Mouse (Mus musculus) adrenal gland, adult 18-20 months (tissue): ENCODE results near the gene Hook2. TPM values are rescaled to one million over a fixed set of nuclear protein-coding genes. Genes with fewer than 3 reads are reported as not detected.

Source experiments
- DNase-seq, 2 experiments: peaks; one replicate each; pipeline ENCODE4 v3.0.0; 2021 to 2022; ENCODE audit warnings: low spot score in 2 of 2
- total RNA-seq, 2 experiments: library from RNA; stranded (reverse); gene quantifications; 1 replicate in 1 of 2; 2 replicates in 1 of 2; pipeline ENCODE4 v1.2.3; 2021

Gene Hook2
- total RNA-seq, 2 experiments from 2014 or later, result 6.3 to 7.2 TPM

- DNase-seq, result peak; percentile 93 to 97
These were observed 36.5 kb downstream of the Hook2 start, which contains the start of gene Trir for GRCm38 (mm10) chr8:85026670-85027515. Gene Trir, plus strand, starts transcription at chr8:85026823.

GRCm38 (mm10) chr8:85027516-85027855 is 37.1 kb downstream of the Hook2 start:
- DNase-seq, result no peak

- no peak for DNase-seq
These were observed 37.5 kb downstream of the Hook2 start for GRCm38 (mm10) chr8:85027922-85028321.

- no peak for DNase-seq
These were observed 38.9 kb downstream of the Hook2 start for GRCm38 (mm10) chr8:85029271-85029670.

GRCm38 (mm10) chr8:85032622-85033311 is 42.4 kb downstream of the Hook2 start:
- DNase-seq, result no peak

GRCm38 (mm10) chr8:85033867-85034266 is 43.5 kb downstream of the Hook2 start:
- DNase-seq, result no peak

- DNase-seq, result peak; percentile 55 to 58
These were observed 44.4 kb downstream of the Hook2 start for GRCm38 (mm10) chr8:85034764-85035163.

GRCm38 (mm10) chr8:85035165-85035727 is 44.8 kb downstream of the Hook2 start:
- no peak for DNase-seq

GRCm38 (mm10) chr8:85035728-85036310 is 45.4 kb downstream of the Hook2 start:
- peak in 1 of 2 experiments; percentile 39 for DNase-seq

- DNase-seq, result no peak
These were observed 45.9 kb downstream of the Hook2 start for GRCm38 (mm10) chr8:85036381-85036717.

- DNase-seq, result peak; percentile 81 to 87
These were observed 46.4 kb downstream of the Hook2 start, which contains the start of gene Tnpo2 for GRCm38 (mm10) chr8:85036718-85037365. Gene Tnpo2, plus strand, starts transcription at chr8:85036915.

GRCm38 (mm10) chr8:85037366-85037680 is 46.9 kb downstream of the Hook2 start:
- DNase-seq, result no peak

- DNase-seq, result peak; percentile 52 to 57
These were observed 47.5 kb downstream of the Hook2 start for GRCm38 (mm10) chr8:85037681-85038531.

GRCm38 (mm10) chr8:85043619-85044018 is 53.2 kb downstream of the Hook2 start:
- DNase-seq, result no peak

Other genes with a start within 250 kb of the Hook2 start
- 100 to 1,000 TPM in 1 of 2 experiments, 10 to 100 TPM in 1; 92.2 to 127 TPM for gene Nfix, start 190.3 kb upstream of the Hook2 start, total RNA-seq
- gene Dand5, start 167.8 kb upstream of the Hook2 start, total RNA-seq, result 10 to 100 TPM; 10.6 to 10.8 TPM
- gene Gadd45gip1, start 159.1 kb upstream of the Hook2 start, total RNA-seq, result 10 to 100 TPM; 62.0 to 71.1 TPM
- gene Rad23a, start 149.9 kb upstream of the Hook2 start, total RNA-seq, result 100 to 1,000 TPM; 109 to 113 TPM
- 100 to 1,000 TPM; 606 to 686 TPM for gene Calr, start 143.7 kb upstream of the Hook2 start, total RNA-seq
- 10 to 100 TPM; 58.8 to 69.6 TPM for gene Farsa, start 133.6 kb upstream of the Hook2 start, total RNA-seq
- 1 to 10 TPM; 6.9 to 9.4 TPM for gene Syce2, start 118.5 kb upstream of the Hook2 start, total RNA-seq
- gene Gcdh, start 96.7 kb upstream of the Hook2 start, total RNA-seq, result 10 to 100 TPM; 52.4 to 56.5 TPM
- not detected for gene Klf1, start 88.7 kb upstream of the Hook2 start, total RNA-seq
- gene Dnase2a, start 82.0 kb upstream of the Hook2 start, total RNA-seq, result 10 to 100 TPM; 11.2 to 12.5 TPM
- gene Mast1, start 53.2 kb upstream of the Hook2 start, total RNA-seq, result 1 to 10 TPM; 2.1 to 3.1 TPM
- gene Rtbdn, start 43.6 kb upstream of the Hook2 start, total RNA-seq, result under 1 TPM in 1 of 2 experiments, not detected in 1; 0.16 TPM
- gene Gm49661, start 21.2 kb upstream of the Hook2 start, total RNA-seq, result 1 to 10 TPM; 1.9 TPM
- 100 to 1,000 TPM; 740 to 761 TPM for gene Prdx2, start 21.0 kb upstream of the Hook2 start, total RNA-seq
- 100 to 1,000 TPM in 1 of 2 experiments, 10 to 100 TPM in 1; 80.9 to 131 TPM for gene Rnaseh2a, start 20.8 kb upstream of the Hook2 start, total RNA-seq
- gene Junb, start 11.9 kb upstream of the Hook2 start, total RNA-seq, result 10 to 100 TPM; 27.1 to 28.5 TPM
- not detected for gene Best2, start 23.9 kb downstream of the Hook2 start, total RNA-seq
- 100 to 1,000 TPM in 1 of 2 experiments, 10 to 100 TPM in 1; 89.2 to 100 TPM for gene Asna1, start 34.7 kb downstream of the Hook2 start, total RNA-seq
- 100 to 1,000 TPM; 162 to 192 TPM for gene Trir, start 36.2 kb downstream of the Hook2 start, total RNA-seq
- 10 to 100 TPM; 67.8 to 80.4 TPM for gene Tnpo2, start 46.3 kb downstream of the Hook2 start, total RNA-seq
- gene Fbxw9, start 69.5 kb downstream of the Hook2 start, total RNA-seq, result 10 to 100 TPM; 11.1 to 18.1 TPM
- not detected for gene Gm5741, start 77.4 kb downstream of the Hook2 start, total RNA-seq
- gene Dhps, start 81.2 kb downstream of the Hook2 start, total RNA-seq, result 10 to 100 TPM; 25.5 to 26.4 TPM
- gene Wdr83os, start 90.1 kb downstream of the Hook2 start, total RNA-seq, result 10 to 100 TPM; 72.6 to 87.7 TPM
- gene Wdr83, start 90.7 kb downstream of the Hook2 start, total RNA-seq, result 10 to 100 TPM; 21.1 to 23.1 TPM
- gene Man2b1, start 92.7 kb downstream of the Hook2 start, total RNA-seq, result 10 to 100 TPM; 43.2 to 51.8 TPM
- 1 to 10 TPM; 2.2 TPM for gene Zfp791, start 132.5 kb downstream of the Hook2 start, total RNA-seq
- not detected for gene Cks1brt, start 161.3 kb downstream of the Hook2 start, total RNA-seq
- not detected for gene Olfr371, start 235.4 kb downstream of the Hook2 start, total RNA-seq